Mouse (Mus musculus) limb, embryonic 14.5 days (tissue): ENCODE results near the gene Il18rap. TPM values are rescaled to one million over a fixed set of nuclear protein-coding genes. Genes with fewer than 3 reads are reported as not detected.

Experiments
- ATAC-seq: fragments of 200-750 bp; cut with Nextera tagmentation; 2 replicates; pipeline ENCODE4 v1.8.0; 2017; ENCODE audit warnings: low read depth, moderate number of reproducible peaks, moderate TSS enrichment; ENCODE audit not compliant: low FRiP score
- DNase-seq: peaks from one replicate; pipeline ENCODE4 v3.0.0-alpha.2; 2015; ENCODE audit warnings: low spot score
- H3K27ac ChIP-seq: fragments of 300-500 bp; sonication (generic); replicated peaks from 2 replicates; pipeline ENCODE4 v1.5.1; 2014; ENCODE audit warnings: low read depth, mild to moderate bottlenecking, low read length, moderate library complexity, mixed read lengths
- H3K27me3 ChIP-seq: fragments of 300-500 bp; sonication (generic); 2 replicates; pipeline ENCODE4 v1.6.1; 2014; ENCODE audit warnings: low read length, mixed read lengths; ENCODE audit not compliant: control insufficient read depth, insufficient read depth
- H3K36me3 ChIP-seq: fragments of 300-500 bp; sonication (generic); 2 replicates; pipeline ENCODE4 v1.6.1; 2014; ENCODE audit warnings: mild to moderate bottlenecking, low read length, moderate library complexity, mixed read lengths; ENCODE audit not compliant: control insufficient read depth, insufficient read depth
- H3K4me1 ChIP-seq: fragments of 300-500 bp; sonication (generic); 2 replicates; pipeline ENCODE4 v1.6.1; 2014; ENCODE audit warnings: antibody characterized with exemption, low read length, mixed read lengths; ENCODE audit not compliant: control insufficient read depth, insufficient read depth
- H3K4me2 ChIP-seq: fragments of 300-500 bp; sonication (generic); replicated peaks from 2 replicates; pipeline ENCODE4 v1.6.1; 2014; ENCODE audit warnings: low read depth, mild to moderate bottlenecking, low read length, moderate library complexity; ENCODE audit not compliant: severe bottlenecking
- H3K4me3 ChIP-seq: fragments of 300-500 bp; sonication (generic); replicated peaks from 2 replicates; pipeline ENCODE4 v1.5.1; 2014; ENCODE audit warnings: low read length
- H3K9ac ChIP-seq: fragments of 300-500 bp; sonication (generic); 2 replicates; pipeline ENCODE4 v1.6.1; 2014; ENCODE audit warnings: mild to moderate bottlenecking, low read depth, low read length, moderate library complexity; ENCODE audit not compliant: severe bottlenecking
- H3K9me3 ChIP-seq: fragments of 300-500 bp; sonication (generic); 2 replicates; pipeline ENCODE4 v1.6.1; 2016; ENCODE audit warnings: low read length; ENCODE audit not compliant: control insufficient read depth
- POLR2A ChIP-seq: fragments of 200-500 bp; IDR thresholded peaks from 2 replicates; pipeline ENCODE4 v1.8.0; 2012; ENCODE audit warnings: inconsistent platforms, mild to moderate bottlenecking, moderate library complexity, borderline replicate concordance; ENCODE audit not compliant: insufficient read depth, insufficient read length; ENCODE audit errors: extremely low read depth
- WGBS: fragments of 180-500 bp; shearing (Covaris S2); extraction: QIAGEN DNeasy Blood & Tissue Kit; methylation state at CpG from one replicate; pipeline ENCODE4 v1.1.7; 2014; 5-methylcytosine and 5-hydroxymethylcytosine counted together
- polyA plus RNA-seq, 2 experiments: library from polyadenylated mRNA; depleted of rRNA in 1 of 2; stranded (reverse) in 1 of 2; unstranded in 1 of 2; fragments of >200 nt; fragmentation: Nextera tagmentation in 1 of 2; extraction: Ambion mirVana in 1 of 2; gene quantifications; 2 replicates each; pipeline versions ENCODE4 v1.2.1 to v1.2.3; 2012 to 2014

Gene Il18rap
- polyA plus RNA-seq, 2 experiments, result 0.18 TPM

DNA sequence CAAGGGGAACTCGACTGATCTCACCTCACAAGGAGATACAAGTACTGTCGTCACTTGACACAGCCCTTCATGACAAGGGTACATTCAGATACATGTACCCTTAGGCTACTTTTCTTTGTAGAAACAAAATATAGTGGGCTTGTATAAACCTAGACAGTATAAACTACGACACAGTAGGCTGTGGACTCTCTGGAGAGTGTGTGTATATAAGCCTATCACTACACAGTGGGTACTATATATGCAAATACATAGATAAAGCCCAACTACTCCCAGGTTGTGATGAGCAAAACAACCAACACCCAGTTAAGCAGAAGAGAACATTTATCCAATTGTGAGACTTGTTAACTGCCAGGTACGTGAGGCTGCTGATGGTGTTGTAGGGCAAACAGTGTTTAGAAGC is 31.5 kb downstream of the Il18rap start:
- ATAC-seq (no peak), DNase-seq (no peak)
- TF ChIP-seq POLR2A, result no peak
- Histone ChIP-seq H3K4me1 (no peaks in the 10 kb centered on the region), H3K36me3 (no peaks in the 10 kb centered on the region), H3K9me3 (no peaks in the 10 kb centered on the region), H3K27me3 (no peaks in the 10 kb centered on the region), H3K9ac (no peak overlapping the region), H3K4me2 (no peak overlapping the region), H3K27ac (no peak overlapping the region), H3K4me3 (no peak overlapping the region)
- 76% methylated on average over 4 of the region's 4 CpGs for WGBS

DNA sequence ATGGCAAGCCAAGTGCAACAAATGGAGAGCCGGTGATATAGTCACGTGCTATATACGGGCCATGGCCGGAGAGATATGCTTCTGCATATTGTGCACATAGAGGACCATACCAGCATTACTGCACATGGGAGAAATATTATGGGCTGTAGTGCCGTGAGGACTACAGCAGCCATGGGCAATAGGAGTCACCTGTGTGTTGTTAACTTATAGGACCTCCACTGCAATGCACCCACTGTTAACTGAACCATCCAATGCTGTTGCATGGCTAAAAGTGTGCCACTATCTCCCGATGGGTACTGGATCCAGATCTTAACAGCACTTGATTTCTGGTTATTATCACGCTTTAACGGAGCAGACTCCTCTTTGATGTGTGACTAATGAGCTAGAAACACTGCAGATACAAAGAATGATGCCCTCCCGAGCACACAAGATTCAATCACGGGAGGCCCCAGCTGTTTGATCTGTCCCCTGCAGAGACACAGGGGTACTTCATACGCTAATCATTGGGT is 32.0 kb downstream of the Il18rap start:
- no peak for TF ChIP-seq POLR2A
- WGBS, result 72% methylated on average over 11 of the region's 11 CpGs
- no peak overlapping the region for H3K9ac ChIP-seq
- H3K4me3 ChIP-seq, result no peak overlapping the region
- H3K4me2 ChIP-seq, result no peak overlapping the region
- no peak for ATAC-seq
- H3K27me3 ChIP-seq, result no peaks in the 10 kb centered on the region
- H3K27ac ChIP-seq, result no peak overlapping the region
- DNase-seq, result no peak
- no peaks in the 10 kb centered on the region for H3K9me3 ChIP-seq
- no peaks in the 10 kb centered on the region for H3K4me1 ChIP-seq
- no peaks in the 10 kb centered on the region for H3K36me3 ChIP-seq

DNA sequence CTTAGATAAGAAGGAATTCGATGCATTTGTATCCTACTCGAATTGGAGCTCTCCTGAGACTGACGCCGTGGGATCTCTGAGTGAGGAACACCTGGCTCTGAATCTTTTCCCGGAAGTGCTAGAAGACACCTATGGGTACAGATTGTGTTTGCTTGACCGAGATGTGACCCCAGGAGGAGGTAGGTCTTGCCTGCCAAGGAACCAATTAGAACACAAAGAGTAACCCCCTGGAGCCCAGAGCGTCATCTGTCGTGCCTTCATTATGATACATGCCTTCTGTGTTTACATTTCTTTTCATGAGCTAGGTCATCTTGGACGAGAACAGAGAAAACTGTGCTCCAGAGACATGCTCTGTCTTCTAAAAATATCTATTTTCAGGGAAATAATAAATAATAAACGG is 32.6 kb downstream of the Il18rap start:
- Histone ChIP-seq H3K27me3 (no peaks in the 10 kb centered on the region), H3K36me3 (no peaks in the 10 kb centered on the region), H3K27ac (no peak overlapping the region), H3K4me2 (no peak overlapping the region), H3K9me3 (no peaks in the 10 kb centered on the region), H3K9ac (no peak overlapping the region), H3K4me1 (no peaks in the 10 kb centered on the region), H3K4me3 (no peak overlapping the region)
- no peak for TF ChIP-seq POLR2A
- DNase-seq (no peak), ATAC-seq (no peak)
- 63% methylated on average over 10 of the region's 10 CpGs for WGBS

GRCm38 (mm10) chr1:40569374-40569773 is 54.2 kb downstream of the Il18rap start:
- Histone ChIP-seq H3K9ac (no peak overlapping the region), H3K9me3 (no peaks in the 10 kb centered on the region), H3K27ac (no peak overlapping the region), H3K27me3 (no peaks in the 10 kb centered on the region), H3K4me1 (no peaks in the 10 kb centered on the region), H3K36me3 (no peaks in the 10 kb centered on the region), H3K4me2 (no peak overlapping the region), H3K4me3 (no peak overlapping the region)
- 87% methylated on average over 4 of the region's 4 CpGs for WGBS
- ATAC-seq (no peak), DNase-seq (no peak)
- no peak for TF ChIP-seq POLR2A

DNA sequence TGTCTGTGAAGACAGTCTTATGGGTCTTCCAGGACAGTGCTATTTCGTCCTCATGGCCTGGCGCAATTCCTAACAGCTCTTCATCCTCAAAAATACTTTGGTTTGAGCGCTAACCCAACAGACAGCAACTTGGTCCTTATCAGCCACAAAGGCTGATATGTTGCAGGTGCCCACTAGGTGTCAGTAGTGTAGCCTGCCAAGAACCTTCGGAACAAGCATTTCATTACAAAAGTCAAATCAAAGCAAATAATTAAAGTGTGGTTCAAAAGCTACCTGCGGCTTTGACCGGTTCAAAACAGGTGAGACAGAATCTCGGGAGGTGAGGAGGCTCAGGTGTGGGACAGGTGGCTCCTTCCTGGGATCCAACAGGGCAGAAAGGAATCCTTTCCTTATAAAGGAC is 64.6 kb downstream of the Il18rap start, which contains the start of gene Slc9a4:
TSS of gene Slc9a4 (plus strand) at position 298 of the 400 bp plus-strand sequence.
- no peak within 1 kb of the TSS for H3K4me3 ChIP-seq
- no peak within 1 kb of the TSS for H3K9ac ChIP-seq
- no peaks in the 10 kb centered on the region for H3K4me1 ChIP-seq
- no peak for TF ChIP-seq POLR2A
- H3K4me2 ChIP-seq, result no peak within 1 kb of the TSS; the same call in 1 of the 2 replicates
- no peak within 1 kb of the TSS for H3K27ac ChIP-seq
- WGBS, result 6% methylated on average over 7 of the region's 7 CpGs
- ATAC-seq (no peak), DNase-seq (peak; percentile 61)
- H3K9me3 ChIP-seq, result no peaks in the 10 kb centered on the region
- H3K36me3 ChIP-seq, result no peaks in the 10 kb centered on the region
- peaks cover 5% of the 10 kb centered on the region; the same call in 1 of the 2 replicates for H3K27me3 ChIP-seq

DNA sequence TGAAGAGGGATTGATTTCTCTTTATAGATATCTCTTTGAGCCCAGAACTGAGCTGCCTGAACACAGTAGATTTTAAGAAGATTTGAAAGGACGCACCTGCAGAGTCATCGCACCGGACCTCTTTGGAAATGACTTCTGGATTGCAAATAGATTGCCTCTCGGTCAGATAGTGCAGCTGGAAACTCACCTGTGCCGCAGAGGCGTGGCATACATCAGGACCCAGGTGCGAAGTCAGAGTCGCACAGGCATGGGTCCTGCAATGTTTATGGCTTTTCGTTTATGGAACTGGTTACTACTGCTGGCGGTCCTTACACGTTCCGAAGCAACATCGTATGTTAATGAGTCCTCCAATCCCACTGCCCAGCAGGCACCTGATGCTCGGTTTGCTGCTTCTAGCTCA is 65.1 kb downstream of the Il18rap start:
- Histone ChIP-seq H3K27me3 (peaks cover 5% of the 10 kb centered on the region; the same call in 1 of the 2 replicates), H3K4me3 (no peak overlapping the region), H3K36me3 (no peaks in the 10 kb centered on the region), H3K4me1 (no peaks in the 10 kb centered on the region), H3K9me3 (no peaks in the 10 kb centered on the region), H3K9ac (no peak overlapping the region), H3K27ac (no peak overlapping the region), H3K4me2 (no peak overlapping the region)
- DNase-seq, result no peak
- ATAC-seq, result no peak
- no peak for TF ChIP-seq POLR2A
- WGBS, result 51% methylated on average over 14 of the region's 14 CpGs
